Mouse (Mus musculus) adrenal gland, adult 8-10 months (tissue): ENCODE measurements around the gene Rrad. TPM values are rescaled to one million over a fixed set of nuclear protein-coding genes. Genes with fewer than 3 reads are reported as not detected.
"Not testable (repeated sequence)": the region's sequence is repeated elsewhere in the genome, so short reads cannot be mapped to it uniquely, and the experiment has no call there.

Experiments used
- DNase-seq: peaks from one replicate; pipeline ENCODE4 v3.0.0; 2022
- total RNA-seq, 4 experiments: library from RNA; stranded (reverse); gene quantifications; 2 replicates each; pipeline ENCODE4 v1.2.4; 2022

Gene Rrad
- 10 to 100 TPM in 2 of 4 experiments, 1 to 10 TPM in 2; 2.7 to 16.3 (median 7.6) TPM for total RNA-seq

DNA sequence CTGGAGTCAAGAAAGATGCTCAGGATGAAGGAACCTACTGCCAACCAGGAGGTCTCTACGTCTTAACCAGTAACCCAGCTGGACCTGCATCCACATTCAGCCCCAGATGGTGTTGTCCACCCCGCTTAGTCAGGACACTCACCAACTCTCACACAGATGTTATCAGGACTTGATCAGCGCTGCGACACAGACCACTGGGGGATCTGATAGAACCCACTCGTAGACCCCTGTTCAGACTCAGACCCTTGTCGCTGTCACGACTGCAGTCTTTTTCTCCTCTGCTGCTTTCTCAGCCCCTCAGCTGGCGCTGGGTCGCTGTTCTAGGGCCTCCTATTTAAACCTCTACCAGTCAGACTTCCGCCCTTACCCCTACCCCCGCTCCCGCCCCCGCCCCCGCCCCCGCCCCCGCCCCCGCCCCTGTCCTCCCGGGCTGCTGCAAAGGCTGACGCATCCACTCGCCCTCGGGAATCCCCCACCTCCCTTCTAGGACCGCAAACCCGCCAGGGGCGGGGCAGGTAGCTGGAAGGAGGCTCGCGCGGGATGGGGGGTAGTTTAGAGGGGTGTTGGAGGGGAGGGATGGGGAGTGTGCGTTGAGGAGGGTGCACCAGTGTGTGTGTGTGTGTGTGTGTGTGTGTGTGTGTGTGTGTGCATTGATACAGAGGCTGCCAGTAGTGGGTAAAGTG lies at the start of gene Rrad:
Gene Rrad, minus strand, starts transcription at position 347 of the 683 bp plus-strand sequence.
- DNase-seq = no peak

DNA sequence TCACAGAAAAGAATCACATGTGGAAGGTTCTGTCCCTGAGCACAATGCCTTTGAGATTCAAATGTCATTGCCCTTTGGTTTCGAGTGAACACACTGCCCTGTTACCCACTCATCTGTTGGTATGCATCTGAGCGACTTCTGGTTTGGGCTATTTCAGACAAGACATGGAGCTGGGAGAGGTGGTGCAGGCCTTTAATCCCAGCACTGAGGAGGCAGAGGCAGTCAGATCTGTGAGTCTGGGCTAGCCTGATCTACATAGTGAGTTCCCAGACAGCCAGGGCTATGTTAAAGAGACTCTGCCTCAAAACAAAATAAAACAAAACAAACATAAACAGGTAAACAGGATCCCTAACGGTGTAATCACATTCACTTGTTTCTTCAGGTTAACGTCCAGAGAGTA lies 24.5 kb upstream of the Rrad start:
- no peak for DNase-seq

DNA sequence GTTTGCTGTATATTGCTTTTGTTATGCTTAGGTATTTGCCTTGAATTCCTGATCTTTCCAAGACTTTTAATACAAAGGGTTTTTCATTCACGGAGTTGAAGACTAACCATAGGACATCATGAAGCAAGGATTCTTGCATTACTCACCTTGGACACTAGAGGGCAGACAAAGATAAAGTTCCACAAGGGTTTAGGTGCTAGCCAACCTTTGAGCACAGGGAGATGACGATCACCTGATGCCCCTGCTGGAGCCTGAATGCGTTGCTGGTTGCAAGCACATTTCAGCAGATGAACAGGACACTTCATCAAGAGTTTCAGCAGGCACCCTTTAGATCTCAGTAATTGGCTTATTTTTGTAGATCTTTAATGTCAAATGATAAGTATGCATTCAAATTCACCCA lies 23.9 kb upstream of the Rrad start:
- DNase-seq = no peak

DNA sequence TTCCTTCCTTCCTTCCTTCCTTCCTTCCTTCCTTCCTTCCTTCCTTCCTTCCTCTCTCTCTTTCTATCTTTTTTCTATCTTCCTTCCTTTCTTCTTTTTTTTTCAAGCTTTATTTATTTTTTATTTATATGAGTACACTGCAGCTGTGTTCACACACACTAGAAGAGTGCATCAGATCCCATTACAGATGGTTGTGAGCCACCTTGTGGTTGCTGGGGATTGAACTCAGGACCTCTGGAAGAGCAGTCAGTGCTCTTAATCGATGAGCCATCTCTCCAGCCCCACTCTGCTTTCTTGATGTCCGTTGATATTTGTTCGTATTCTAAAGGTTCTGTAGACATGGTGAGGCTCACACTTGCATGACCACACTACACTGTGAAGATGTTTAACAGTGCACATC lies 13.1 kb upstream of the Rrad start:
- DNase-seq = not testable (repeated sequence)

DNA sequence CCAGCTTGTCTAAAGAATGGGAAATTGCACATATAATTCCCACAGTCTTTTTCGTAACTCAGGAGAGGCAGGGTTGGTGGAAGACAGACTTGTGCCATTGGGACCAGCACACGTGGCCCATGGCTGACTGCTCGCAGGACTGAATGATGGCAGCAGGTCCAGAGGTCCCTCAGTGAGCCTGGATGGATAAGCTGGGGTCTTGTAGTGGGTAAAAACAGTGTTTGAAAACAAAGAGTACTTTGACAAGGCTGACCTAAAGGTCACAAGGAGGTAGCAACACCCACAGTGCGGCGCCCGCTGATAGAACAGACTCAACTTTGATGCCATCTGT lies 11.2 kb upstream of the Rrad start:
- DNase-seq = no peak

DNA sequence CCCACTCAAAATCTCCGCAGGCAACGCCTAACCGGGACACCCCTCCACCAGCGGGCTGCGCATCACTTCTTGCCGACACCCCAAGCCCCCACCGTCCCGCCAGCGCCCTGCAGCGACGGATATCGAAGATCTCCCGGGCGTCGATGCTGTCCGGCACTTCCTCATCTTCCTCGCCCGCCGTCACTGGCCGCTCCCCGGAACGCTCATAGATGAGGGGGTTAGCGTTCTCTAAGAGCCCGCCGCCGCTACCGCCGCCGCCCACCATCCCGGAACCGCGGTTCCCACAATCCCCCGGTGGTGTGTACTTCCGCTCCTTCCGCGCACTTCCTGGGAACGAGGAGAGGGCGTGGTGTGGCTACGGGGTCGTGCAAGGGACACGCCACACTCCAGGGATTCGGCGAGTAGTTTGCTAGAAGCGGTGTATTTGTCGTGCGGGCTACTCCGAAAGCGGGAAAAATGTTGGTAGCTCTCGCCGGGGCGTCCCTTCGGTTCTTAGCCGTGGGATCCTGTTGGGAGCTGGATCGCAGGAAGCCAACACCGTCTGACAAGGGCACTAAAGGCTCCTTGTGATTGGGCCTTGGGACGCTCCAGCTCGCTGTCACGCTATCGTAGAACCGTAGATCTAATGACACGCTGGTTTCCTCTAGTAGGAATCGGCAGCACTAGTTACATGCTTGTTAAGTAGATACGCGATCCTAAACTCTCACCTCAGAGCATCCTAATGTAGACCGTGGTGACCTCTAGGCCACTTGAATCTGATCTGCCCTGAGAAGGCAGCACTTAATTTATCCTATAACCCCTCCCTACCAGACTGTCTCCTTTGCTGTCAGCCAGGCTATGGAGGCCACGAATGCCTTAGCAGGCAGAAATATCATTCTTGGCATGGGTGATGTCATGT lies 10.5 kb upstream of the Rrad start, which contains the start of gene Ciao2b:
Gene Ciao2b, minus strand, starts transcription at position 540 of the 898 bp plus-strand sequence.
- peak; percentile 80 for DNase-seq

DNA sequence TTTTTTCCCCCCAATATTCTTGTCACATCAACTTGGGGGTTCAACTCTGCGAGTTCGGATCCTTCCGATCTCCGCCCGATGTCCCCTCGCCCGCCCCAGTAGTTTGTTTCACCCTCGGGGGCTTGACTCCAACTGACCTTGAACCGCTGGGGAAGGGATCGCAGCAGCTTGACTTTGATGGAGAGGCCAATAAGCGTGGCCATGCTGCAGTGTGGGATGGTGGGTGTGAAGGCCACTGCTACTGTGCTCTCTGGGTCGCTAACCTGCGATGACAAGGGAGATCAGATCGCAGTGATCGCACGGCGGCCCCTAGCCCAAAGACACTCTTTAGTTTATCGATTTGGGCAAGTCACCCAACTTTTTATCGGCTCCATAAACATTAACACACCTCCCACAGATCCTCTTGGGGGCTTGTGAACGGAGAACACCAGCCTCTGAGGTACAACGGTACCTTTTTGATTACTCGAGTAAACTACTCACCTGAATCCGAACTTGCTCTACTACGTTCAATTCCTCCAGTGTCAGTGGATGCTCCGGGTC lies 9.8 kb upstream of the Rrad start:
- no peak for DNase-seq

DNA sequence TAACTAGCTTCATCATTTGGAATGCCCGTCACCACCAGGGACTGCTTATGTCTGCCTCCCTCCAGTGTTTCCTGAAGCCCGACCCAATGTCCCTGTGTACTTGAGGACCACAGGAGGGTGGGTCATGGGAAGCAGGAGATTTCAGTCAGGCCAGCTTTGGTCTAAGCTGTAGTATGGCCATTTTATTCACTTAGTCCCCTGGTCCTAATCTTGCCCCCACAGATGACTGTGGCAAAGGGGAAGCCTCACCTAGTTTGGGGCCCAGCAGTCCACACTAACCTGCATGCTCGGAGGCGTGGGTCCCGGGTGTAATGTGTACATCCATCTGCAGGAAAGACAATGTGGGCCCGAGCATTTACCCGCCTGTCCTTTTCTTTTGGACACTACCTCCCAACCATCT lies 9.1 kb upstream of the Rrad start:
- no peak for DNase-seq

DNA sequence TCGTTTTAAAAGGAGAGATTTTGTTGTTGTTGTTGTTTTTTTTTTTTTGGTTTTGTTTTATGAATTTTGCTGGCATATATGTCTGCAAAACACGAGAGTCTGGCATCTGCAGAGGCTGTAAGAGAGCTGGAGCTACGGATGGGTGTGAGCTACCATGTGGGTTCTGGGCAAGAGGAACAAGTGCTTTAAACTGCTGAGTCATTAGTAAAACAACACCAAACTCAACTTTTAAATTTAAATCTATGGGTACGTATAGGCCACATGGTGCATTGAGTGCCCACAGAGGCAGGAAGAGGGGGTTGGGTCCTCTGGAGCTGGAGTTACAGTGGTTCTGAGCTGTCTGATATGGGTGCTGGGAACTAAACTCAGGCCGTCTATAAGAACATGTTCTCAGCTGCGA lies 6.9 kb upstream of the Rrad start:
- no peak for DNase-seq

DNA sequence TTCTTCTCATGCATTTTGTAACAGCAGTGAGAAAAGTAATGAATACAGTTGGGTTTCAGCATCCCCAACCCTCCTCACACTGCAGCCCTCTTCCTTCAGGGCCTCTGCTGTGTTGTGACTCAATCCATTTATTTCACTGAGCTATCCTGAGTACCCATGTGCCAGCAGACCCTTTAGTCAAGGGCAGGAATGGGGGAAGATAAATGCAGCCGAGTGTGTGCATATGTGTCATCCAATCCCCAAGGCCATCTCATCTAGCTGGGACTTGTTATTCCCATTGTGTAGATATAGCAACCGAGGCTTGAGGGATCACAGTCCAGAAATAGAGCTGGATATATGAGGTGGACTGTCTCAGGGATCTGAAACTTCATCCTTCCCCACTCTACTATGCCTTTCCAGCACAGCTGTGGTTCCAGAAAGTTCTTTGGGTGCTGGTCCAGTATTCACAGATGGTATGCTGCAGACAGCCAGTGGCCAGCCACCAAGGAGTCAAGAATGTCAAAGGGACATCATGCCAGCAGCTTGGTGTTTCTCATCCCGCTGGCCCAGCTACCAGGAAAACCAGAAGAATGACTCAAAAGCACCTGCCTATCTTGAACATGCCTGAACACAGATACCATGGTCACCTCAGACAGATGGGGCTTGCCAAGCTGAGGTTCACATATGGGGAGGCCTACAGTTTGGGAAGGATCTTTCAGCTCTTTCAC lies 4.0 kb upstream of the Rrad start:
- no peak for DNase-seq

DNA sequence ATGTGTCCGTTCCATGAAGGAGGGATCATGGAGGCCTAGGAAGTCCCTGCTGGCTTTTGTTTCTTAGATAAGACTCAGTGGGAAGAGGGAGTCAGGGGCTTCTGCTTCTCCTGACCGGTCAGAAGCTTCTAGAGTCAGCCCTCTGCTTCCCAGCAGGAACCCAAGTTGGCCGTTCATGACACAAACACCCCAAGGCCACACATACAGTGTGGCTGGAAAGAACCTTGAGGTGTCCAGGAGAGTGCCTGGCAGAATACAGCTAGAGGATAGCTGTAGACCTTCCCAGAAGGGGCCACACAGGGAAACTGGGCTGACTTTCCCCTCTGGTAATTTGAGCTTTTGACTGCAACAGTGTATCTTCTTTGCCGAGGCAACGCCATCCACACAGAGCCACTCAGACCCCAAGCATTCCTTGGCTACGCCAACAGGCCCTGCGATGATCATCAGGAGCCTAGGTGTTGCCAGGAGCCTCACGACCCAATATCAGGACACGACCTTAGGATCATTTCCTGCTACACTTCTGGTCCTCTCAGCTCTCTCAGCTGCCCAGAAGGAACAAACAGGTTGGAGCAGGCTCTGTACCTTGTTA lies 2.1 kb upstream of the Rrad start:
- peak; percentile 42 for DNase-seq

DNA sequence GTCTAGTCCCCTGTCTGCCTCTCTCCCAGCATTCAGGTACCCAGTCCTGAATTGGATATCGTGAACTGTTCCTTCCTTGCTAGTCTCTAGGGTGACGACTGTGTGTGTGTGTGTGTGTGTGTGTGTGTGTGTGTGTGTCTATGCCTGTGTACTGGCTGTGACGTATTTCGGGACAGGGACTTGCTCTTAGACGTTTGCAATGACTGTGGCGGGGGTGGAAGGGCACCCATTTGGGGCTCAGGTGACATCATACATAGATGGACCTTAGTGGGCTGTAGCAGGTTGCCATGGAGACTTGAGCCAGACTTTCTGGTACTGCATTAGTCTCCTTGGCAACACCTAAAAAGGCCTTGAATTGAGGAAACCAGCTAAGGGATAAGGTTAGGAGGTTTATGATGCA lies 1.4 kb upstream of the Rrad start:
- DNase-seq = no peak

DNA sequence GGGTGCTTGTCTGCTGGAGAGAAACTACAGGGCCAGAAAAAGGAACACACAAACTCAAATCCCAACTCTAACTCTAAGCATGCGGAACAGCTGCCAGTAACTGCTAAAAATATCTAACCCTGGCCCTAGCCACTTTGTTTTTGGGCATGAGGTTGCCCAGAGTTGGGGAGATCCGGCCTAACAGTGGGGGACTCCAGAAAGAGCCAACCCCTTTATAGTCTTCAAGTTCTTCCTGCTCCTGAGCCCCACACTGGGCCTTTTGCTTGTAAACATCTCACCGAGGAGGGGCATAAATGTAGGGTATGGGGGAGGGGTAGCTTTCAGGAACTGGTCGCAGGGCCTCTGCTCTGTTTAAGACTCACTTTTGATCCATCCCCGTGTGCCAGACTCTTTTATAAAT lies 848 bp upstream of the Rrad start:
- no peak for DNase-seq

DNA sequence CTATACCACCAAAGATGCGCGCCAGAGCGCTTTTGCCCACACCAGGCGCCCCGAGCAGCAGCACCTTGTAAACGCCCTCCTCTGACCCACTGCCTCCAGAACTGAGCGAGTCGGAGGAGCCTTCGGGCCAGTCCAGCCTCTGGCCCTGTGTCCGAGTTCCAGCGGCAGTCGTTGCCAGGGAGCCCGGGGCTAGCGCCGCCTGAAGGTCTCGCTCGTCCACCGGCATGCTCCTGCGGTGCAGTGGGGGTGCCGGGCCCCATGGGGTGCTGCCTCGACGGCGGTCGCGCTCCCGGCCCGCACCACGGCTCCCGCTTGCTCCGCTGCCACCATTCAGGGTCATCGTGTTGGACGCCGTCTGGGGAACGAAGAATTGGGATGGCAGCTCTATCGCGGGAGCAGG lies 553 bp downstream of the Rrad start:
- DNase-seq = no peak

DNA sequence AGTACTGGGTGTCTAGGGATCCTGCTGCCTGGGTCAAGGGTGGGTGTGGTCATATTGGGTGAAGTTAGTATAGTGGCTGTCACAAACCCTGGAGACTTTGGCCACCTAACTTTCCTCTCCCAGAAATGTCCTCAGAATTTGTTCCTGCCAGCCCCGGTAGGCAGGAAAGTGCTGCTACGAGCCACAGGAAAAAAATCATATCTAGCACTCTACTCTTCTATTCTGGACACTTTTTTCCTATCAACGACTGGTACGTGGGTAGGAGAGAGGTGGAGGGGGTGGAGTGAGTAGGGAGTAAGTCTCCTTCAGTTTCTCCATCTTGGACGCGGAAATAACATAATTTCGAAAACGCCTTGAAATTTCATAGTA lies 1.0 kb downstream of the Rrad start:
- DNase-seq = no peak

DNA sequence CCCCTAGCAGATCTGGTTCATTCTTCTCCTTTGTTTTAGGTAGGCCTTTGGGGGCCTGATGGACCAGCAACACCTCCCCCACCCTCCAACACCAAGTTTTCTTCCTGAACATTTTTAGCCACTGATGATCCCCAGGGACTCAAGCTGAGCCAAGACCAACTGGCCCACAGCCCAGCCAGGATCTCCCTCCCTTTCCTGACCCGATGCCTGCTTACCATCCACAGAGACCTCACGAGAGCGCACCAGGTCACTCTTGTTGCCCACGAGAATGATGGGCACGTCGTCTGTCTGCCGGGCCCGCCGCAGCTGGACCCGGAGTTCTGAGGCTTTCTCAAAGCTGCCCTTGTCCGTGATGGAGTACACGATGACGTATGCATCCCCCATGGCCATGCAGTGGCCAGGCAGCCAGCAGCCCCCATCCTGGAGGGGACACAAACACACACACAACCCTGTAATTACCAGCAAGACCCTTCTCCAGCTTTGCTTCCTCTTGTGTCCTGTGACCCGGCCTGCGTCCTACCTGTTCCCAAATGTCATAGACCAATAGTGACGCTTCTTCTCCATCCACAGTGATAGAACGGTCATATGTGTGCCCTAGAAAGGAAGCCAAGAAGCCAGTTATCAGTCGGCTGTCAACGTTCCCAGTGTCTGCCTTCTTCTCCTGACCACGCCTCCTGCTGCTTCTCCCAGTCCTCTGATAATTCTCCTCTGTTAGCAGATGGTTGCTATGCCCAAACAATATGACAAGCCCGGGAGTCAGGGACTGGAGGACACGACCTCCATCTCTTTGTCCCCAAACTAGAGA lies 1.6 kb downstream of the Rrad start:
- peak; percentile 42 for DNase-seq

DNA sequence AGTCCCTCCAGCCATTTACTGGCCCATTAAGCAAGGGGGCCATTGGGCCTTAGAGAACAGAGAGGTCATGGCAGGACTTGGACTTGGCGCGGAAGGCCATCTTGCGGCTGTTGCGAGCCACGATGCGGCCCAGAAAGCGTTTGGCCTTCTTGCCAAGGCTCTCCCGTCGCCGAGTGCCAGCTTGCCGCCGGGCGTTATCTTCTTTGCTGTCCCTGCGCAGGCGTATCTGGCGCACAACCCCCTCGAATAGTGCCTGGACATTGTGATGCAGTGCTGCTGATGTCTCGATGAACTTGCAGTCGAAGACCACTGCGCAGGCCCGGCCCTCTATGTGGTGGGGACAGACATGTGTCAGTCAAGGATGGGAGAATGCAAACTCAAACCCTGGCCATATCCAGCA lies 2.7 kb downstream of the Rrad start:
- DNase-seq = no peak

DNA sequence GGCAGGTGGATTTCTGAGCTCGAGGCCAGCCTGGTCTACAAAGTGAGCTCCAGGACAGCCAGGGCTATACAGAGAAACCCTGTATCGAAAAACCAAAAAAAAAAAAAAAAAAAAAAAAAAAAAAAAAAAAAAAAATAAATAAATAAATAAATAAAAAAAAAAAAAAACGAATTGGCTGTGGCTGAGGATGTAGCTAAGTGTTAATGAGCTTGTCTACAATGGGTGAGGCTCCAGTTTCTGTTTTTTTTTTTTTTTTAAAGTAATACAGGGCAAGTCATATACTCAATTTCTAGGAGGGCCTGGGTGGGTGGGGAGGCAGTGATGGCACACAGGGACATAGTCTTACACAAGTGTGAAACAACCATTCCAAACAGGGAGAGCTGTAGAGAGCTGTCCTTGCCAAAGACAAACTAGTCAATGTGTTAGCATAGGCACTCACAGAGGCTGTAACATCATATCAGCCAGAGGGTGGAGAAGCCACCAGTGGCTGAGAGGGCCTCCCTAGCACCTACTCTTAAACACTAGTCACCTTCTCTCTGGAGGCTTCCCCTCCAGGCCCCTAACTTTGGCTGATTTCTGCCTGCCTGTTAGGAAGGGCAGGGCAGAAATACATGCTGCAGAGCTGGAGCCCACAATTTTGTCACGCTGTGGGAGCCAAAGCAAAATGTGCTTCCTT lies 3.9 kb downstream of the Rrad start:
- DNase-seq = no peak

DNA sequence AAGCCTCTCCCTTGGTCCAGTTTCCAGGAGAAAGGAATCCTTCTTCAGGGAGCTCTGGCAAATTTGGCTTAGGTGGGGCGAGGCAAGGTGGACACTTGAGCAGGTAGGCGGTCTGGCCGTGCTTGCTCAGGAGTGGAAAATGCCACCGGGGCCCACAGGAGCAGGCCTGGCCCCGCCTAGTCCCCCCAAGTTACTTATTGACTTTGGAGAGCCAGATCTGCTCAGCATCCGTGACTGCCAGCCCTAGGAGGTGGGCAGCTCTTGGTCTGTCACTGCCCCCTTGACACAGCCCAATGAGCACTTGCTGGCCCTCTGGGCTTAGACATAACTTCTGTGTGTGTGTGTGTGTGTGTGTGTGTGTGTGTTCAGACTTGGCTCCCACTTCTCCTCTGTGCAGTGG lies 7.0 kb downstream of the Rrad start, which contains the start of gene Cdh16:
Gene Cdh16, minus strand, starts transcription at position 236 of the 400 bp plus-strand sequence.
- no peak for DNase-seq

DNA sequence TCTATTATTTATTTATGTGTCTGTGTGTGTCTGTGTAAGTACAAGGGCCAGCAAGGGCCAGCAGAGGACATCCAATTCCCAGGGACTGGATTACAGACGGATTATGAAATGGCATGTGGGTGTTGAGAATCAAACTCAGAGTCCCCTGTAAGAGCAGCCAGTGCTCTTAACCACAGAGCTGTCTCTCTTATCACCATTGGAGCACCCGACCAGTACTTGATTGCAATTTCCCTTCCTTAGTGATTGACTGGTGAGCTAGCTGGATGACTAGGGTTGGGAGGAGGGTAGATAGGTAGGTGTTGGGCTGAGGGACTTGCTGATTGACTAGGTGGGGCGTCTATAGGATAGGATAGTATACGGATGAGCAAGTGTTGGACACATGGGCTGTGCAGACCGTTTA lies 10.4 kb downstream of the Rrad start:
- DNase-seq = no peak

DNA sequence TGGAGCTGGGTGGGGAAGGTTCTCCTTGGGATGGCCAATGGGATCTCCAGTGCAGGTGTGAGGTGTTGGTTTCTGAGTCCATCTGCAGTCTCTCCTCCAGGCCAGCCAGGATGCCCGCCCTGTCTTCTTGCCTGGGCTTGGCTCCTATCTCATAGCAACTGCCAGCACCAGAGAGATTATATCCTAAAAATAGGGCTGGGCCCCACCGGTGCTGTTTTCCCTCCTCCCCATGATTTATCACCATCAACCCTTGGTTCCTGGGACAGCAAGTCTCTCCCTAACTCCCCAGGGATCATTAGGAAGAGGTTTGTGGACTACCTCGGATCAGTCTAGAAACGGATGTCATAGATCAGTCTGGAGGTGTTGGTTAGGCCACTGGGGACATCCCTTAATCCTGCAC lies 18.0 kb downstream of the Rrad start:
- DNase-seq = no peak
